Mouse (Mus musculus): ENCODE results near the gene Prdx6b.

The Prdx6b gene

GRCm38 (mm10) chr2:80322878-80323277, 30.6 kb downstream of the Prdx6b start:
- ATAC-seq (ENCODE audit: insufficient number of reproducible peaks, low FRiP score, low TSS enrichment), result no peak

- ATAC-seq (ENCODE audit: insufficient number of reproducible peaks, low FRiP score, low TSS enrichment), result no peak
Measured at GRCm38 (mm10) chr2:80325779-80326178, 33.5 kb downstream of the Prdx6b start.

DNA sequence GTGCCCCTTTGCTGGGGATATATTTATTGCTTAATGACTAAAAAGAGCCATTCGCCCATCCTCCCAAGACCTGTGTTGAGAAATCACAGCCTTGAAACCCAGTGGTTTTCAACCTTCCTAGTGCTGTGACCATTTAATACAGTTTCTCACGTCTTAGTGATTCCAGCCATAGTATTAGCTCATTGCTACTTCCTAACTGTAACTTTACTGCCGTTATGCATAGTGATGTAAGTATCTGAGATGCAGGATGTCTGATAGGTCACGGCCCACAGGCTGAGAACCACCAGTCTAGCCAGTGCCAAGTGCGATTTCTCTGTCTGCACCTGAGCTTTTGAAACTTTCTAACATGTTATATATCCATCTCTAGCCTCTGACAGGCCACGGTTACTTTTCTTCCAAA, 35.0 kb downstream of the Prdx6b start:
- ATAC-seq (ENCODE audit: insufficient number of reproducible peaks, low FRiP score, low TSS enrichment), result no peak

- no peak for ATAC-seq (ENCODE audit: insufficient number of reproducible peaks, low FRiP score, low TSS enrichment)
Measured at GRCm38 (mm10) chr2:80328961-80329653, 36.8 kb downstream of the Prdx6b start.

- no peak for ATAC-seq (ENCODE audit: insufficient number of reproducible peaks, low FRiP score, low TSS enrichment)
Measured at GRCm38 (mm10) chr2:80340537-80340936, 48.3 kb downstream of the Prdx6b start.

Data from cerebellum, adult (tissue).